Mouse (Mus musculus) heart, embryonic 14.5 days (tissue): ENCODE results near the gene Adamtsl1. TPM values are rescaled to one million over a fixed set of nuclear protein-coding genes. Genes with fewer than 3 reads are reported as not detected.

ENCODE experiments used
- ATAC-seq: fragments of 200-750 bp; cut with Nextera tagmentation; 2 replicates; pipeline ENCODE4 v1.8.0; 2017; ENCODE audit warnings: low read depth, moderate TSS enrichment; ENCODE audit not compliant: insufficient number of reproducible peaks, insufficient read depth, low FRiP score
- H3K27ac ChIP-seq, 2 experiments: fragments of 200-500 bp in 1 of 2; fragments of 300-500 bp in 1 of 2; sonication (generic) in 1 of 2; replicated peaks in 1 of 2; 2 replicates each; pipeline ENCODE4 v1.5.1; 2012 to 2014; ENCODE audit warnings: low read depth in 2 of 2, low read length in 2 of 2, control low read depth in 1 of 2, mild to moderate bottlenecking in 1 of 2, mixed read lengths in 1 of 2; ENCODE audit not compliant: control insufficient read depth in 1 of 2, insufficient read depth in 1 of 2
- H3K27me3 ChIP-seq: fragments of 300-500 bp; sonication (generic); 2 replicates; pipeline ENCODE4 v1.6.1; 2014; ENCODE audit warnings: mild to moderate bottlenecking, low read length, control low read depth; ENCODE audit not compliant: control insufficient read depth, insufficient read depth
- H3K36me3 ChIP-seq: fragments of 300-500 bp; sonication (generic); 2 replicates; pipeline ENCODE4 v1.6.1; 2014; ENCODE audit warnings: mild to moderate bottlenecking, control low read depth, low read length, mixed read lengths; ENCODE audit not compliant: control insufficient read depth, insufficient read depth
- H3K4me1 ChIP-seq, 2 experiments: fragments of 200-500 bp in 1 of 2; fragments of 300-500 bp in 1 of 2; sonication (generic) in 1 of 2; 2 replicates each; pipeline ENCODE4 v1.6.1; 2012 to 2014; ENCODE audit warnings: low read length in 2 of 2, control low read depth in 1 of 2, mixed read lengths in 1 of 2; ENCODE audit not compliant: control insufficient read depth in 2 of 2, insufficient read depth in 2 of 2
- H3K4me2 ChIP-seq: fragments of 300-500 bp; sonication (generic); 2 replicates; pipeline ENCODE4 v1.6.1; 2014; ENCODE audit warnings: mild to moderate bottlenecking, low read length
- H3K4me3 ChIP-seq, 2 experiments: fragments of 200-500 bp in 1 of 2; fragments of 300-500 bp in 1 of 2; sonication (generic) in 1 of 2; 2 replicates each; pipeline ENCODE4 v1.5.1; 2012 to 2014; ENCODE audit warnings: low read length in 2 of 2, mild to moderate bottlenecking in 2 of 2, control low read depth in 1 of 2, low read depth in 1 of 2, moderate library complexity in 1 of 2; ENCODE audit not compliant: control insufficient read depth in 1 of 2, insufficient read depth in 1 of 2
- H3K9ac ChIP-seq: fragments of 300-500 bp; sonication (generic); 2 replicates; pipeline ENCODE4 v1.6.1; 2014; ENCODE audit warnings: mild to moderate bottlenecking, low read length
- H3K9me3 ChIP-seq: fragments of 300-500 bp; sonication (generic); 2 replicates; pipeline ENCODE4 v1.6.1; 2016; ENCODE audit warnings: low read length, control low read depth; ENCODE audit not compliant: control insufficient read depth
- WGBS: fragments of 180-500 bp; shearing (Covaris S2); extraction: QIAGEN DNeasy Blood & Tissue Kit; methylation state at CpG from one replicate; pipeline ENCODE4 v1.1.7; 2014; 5-methylcytosine and 5-hydroxymethylcytosine counted together
- polyA plus RNA-seq: library from polyadenylated mRNA; unstranded; fragments of >200 nt; fragmentation: Nextera tagmentation; extraction: Ambion mirVana; gene quantifications from 2 replicates; pipeline ENCODE4 v1.2.1, GENCODE M21; 2014

Gene Adamtsl1
- polyA plus RNA-seq, 1 experiment from 2014 or later = 16.2 TPM

DNA sequence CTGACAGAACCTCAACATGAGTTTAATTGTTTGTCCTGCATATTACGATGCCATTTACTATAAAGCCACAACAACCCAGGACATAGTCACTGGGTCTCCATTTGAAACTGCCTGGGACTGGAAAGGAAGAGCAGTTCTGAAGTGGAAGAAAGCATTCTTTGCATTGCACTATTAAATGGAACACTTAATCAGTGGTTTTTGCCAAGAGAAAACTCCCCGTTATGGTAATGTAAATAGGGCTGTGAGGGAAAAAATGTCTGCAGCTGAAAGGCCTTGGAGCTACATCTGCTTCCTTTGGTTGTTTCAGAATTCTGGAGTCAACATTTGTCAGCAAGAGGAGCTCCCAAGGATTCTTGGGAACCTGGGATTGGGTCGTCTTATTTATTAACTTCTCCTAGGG is 462.2 kb downstream of the Adamtsl1 start:
- no peak for ATAC-seq
- peaks cover 0 to 3% of the 10 kb centered on the region in 2 experiments; a peak in 1 of 4 replicates for H3K4me1 ChIP-seq
- H3K27ac ChIP-seq = no peak overlapping the region
- WGBS = 69% methylated on average over 3 of the region's 3 CpGs
- no peak overlapping the region for H3K9ac ChIP-seq
- no peak overlapping the region for H3K4me2 ChIP-seq
- H3K27me3 ChIP-seq = no peaks in the 10 kb centered on the region
- no peaks in the 10 kb centered on the region for H3K9me3 ChIP-seq
- H3K4me3 ChIP-seq = no peak overlapping the region
- no peaks in the 10 kb centered on the region for H3K36me3 ChIP-seq

GRCm38 (mm10) chr4:85979206-85979605 is 465.2 kb downstream of the Adamtsl1 start:
- no peak for ATAC-seq
- Histone ChIP-seq H3K4me3 (no peak overlapping the region), H3K27ac (no peak overlapping the region), H3K4me2 (no peak overlapping the region), H3K27me3 (no peaks in the 10 kb centered on the region), H3K36me3 (no peaks in the 10 kb centered on the region), H3K9ac (no peak overlapping the region), H3K4me1 (no peaks in the 10 kb centered on the region), H3K9me3 (no peaks in the 10 kb centered on the region)
- WGBS = 58% methylated on average over 10 of the region's 10 CpGs

GRCm38 (mm10) chr4:86006596-86006995 is 492.6 kb downstream of the Adamtsl1 start:
- H3K27ac ChIP-seq = no peak overlapping the region
- no peaks in the 10 kb centered on the region for H3K9me3 ChIP-seq
- 54% methylated on average over 5 of the region's 5 CpGs for WGBS
- no peak for ATAC-seq
- no peaks in the 10 kb centered on the region for H3K36me3 ChIP-seq
- no peak overlapping the region for H3K4me3 ChIP-seq
- H3K9ac ChIP-seq = no peak overlapping the region
- no peak overlapping the region for H3K4me2 ChIP-seq
- peaks cover 3 to 4% of the 10 kb centered on the region in 2 experiments; a peak in 2 of 4 replicates for H3K4me1 ChIP-seq
- H3K27me3 ChIP-seq = no peaks in the 10 kb centered on the region

- Histone ChIP-seq H3K4me1 (no peaks in the 10 kb centered on the region), H3K4me2 (no peak overlapping the region), H3K36me3 (no peaks in the 10 kb centered on the region), H3K4me3 (no peak overlapping the region), H3K9me3 (no peaks in the 10 kb centered on the region), H3K27ac (no peak overlapping the region), H3K27me3 (no peaks in the 10 kb centered on the region), H3K9ac (no peak overlapping the region)
- WGBS = 84% methylated on average over 3 of the region's 3 CpGs
- ATAC-seq = no peak
These were observed 499.7 kb downstream of the Adamtsl1 start for GRCm38 (mm10) chr4:86013640-86014039.

GRCm38 (mm10) chr4:86018928-86019327 is 505.0 kb downstream of the Adamtsl1 start:
- Histone ChIP-seq H3K9ac (no peak overlapping the region), H3K4me3 (no peak overlapping the region), H3K27me3 (no peaks in the 10 kb centered on the region), H3K4me2 (no peak overlapping the region), H3K36me3 (no peaks in the 10 kb centered on the region), H3K4me1 (peaks cover 4 to 6% of the 10 kb centered on the region in 2 experiments; a peak in 1 of 4 replicates), H3K9me3 (no peaks in the 10 kb centered on the region), H3K27ac (no peak overlapping the region)
- 93% methylated on average over 1 of the region's 1 CpGs for WGBS
- no peak for ATAC-seq

- H3K9me3 ChIP-seq = no peaks in the 10 kb centered on the region
- ATAC-seq = peak; percentile 43; the same call in 1 of the 2 replicates
- WGBS = 23% methylated on average over 4 of the region's 4 CpGs
These were observed 505.6 kb downstream of the Adamtsl1 start for GRCm38 (mm10) chr4:86019586-86019985.

GRCm38 (mm10) chr4:86020372-86021090 is 506.6 kb downstream of the Adamtsl1 start:
- Histone ChIP-seq H3K36me3 (no peaks in the 10 kb centered on the region), H3K4me2 (no peak overlapping the region)
- peak; percentile 39; the same call in 1 of the 2 replicates for ATAC-seq

More at GRCm38 (mm10) chr4:86019586-86019985, 505.6 kb downstream of the Adamtsl1 start:
- 0 out of 4 replicates have a peak overlapping the region, but pooled peaks of 1 of the 2 experiments have one; percentile 19 for H3K27ac ChIP-seq
- no peak overlapping the region for H3K4me2 ChIP-seq
- no peaks in the 10 kb centered on the region for H3K27me3 ChIP-seq
- no peak overlapping the region for H3K9ac ChIP-seq
- H3K4me3 ChIP-seq = no peak overlapping the region
- peaks cover 4 to 6% of the 10 kb centered on the region in 2 experiments; a peak in 1 of 4 replicates for H3K4me1 ChIP-seq
- no peaks in the 10 kb centered on the region for H3K36me3 ChIP-seq

More at GRCm38 (mm10) chr4:86020372-86021090, 506.6 kb downstream of the Adamtsl1 start:
- Histone ChIP-seq H3K4me3 (no peak overlapping the region), H3K9ac (no peak overlapping the region), H3K9me3 (no peaks in the 10 kb centered on the region), H3K4me1 (peaks cover 4 to 6% of the 10 kb centered on the region in 2 experiments; a peak in 1 of 4 replicates), H3K27ac (0 out of 4 replicates have a peak overlapping the region, but pooled peaks of 1 of the 2 experiments have one; percentile 41), H3K27me3 (no peaks in the 10 kb centered on the region)
- WGBS = 51% methylated on average over 10 of the region's 10 CpGs
